Mouse (Mus musculus): ENCODE measurements around the gene A230072I06Rik.

The A230072I06Rik gene

GRCm38 (mm10) chr8:12312975-12313734 lies 34.5 kb downstream of the A230072I06Rik start:
- Histone ChIP-seq H3K4me3 (replicated peaks; ENCODE audit: low read length) (no peak overlapping the region), H3K9me3 (ENCODE audit: low read length) (no peaks in the 10 kb centered on the region), H3K4me1 (replicated peaks; ENCODE audit: low read depth, low read length) (peaks cover 3% of the 10 kb centered on the region; the same call in 1 of the 2 replicates), H3K27me3 (ENCODE audit: insufficient read depth, low read length) (no peaks in the 10 kb centered on the region), H3K36me3 (ENCODE audit: insufficient read depth, low read length) (no peaks in the 10 kb centered on the region)
- TF ChIP-seq NANOG (IDR thresholded peaks at IDR 0.05; ENCODE audit: borderline replicate concordance, low read length), result no peak
- TF ChIP-seq CTCF (conservative IDR thresholded peaks at IDR 0.05; ENCODE audit: low read length), result no peak
- no peak for TF ChIP-seq POU5F1 (IDR thresholded peaks at IDR 0.05; ENCODE audit: borderline replicate concordance, low read length)

- Histone ChIP-seq H3K4me1 (replicated peaks; ENCODE audit: low read depth, low read length) (peaks cover 3% of the 10 kb centered on the region; the same call in 1 of the 2 replicates), H3K36me3 (ENCODE audit: insufficient read depth, low read length) (no peaks in the 10 kb centered on the region), H3K27me3 (ENCODE audit: insufficient read depth, low read length) (no peaks in the 10 kb centered on the region), H3K4me3 (replicated peaks; ENCODE audit: low read length) (no peak overlapping the region), H3K9me3 (ENCODE audit: low read length) (no peaks in the 10 kb centered on the region)
- TF ChIP-seq CTCF (conservative IDR thresholded peaks at IDR 0.05; ENCODE audit: low read length) (no peak), NANOG (IDR thresholded peaks at IDR 0.05; ENCODE audit: borderline replicate concordance, low read length) (no peak), POU5F1 (IDR thresholded peaks at IDR 0.05; ENCODE audit: borderline replicate concordance, low read length) (no peak)
These were observed 35.6 kb downstream of the A230072I06Rik start for GRCm38 (mm10) chr8:12314258-12314657.

DNA sequence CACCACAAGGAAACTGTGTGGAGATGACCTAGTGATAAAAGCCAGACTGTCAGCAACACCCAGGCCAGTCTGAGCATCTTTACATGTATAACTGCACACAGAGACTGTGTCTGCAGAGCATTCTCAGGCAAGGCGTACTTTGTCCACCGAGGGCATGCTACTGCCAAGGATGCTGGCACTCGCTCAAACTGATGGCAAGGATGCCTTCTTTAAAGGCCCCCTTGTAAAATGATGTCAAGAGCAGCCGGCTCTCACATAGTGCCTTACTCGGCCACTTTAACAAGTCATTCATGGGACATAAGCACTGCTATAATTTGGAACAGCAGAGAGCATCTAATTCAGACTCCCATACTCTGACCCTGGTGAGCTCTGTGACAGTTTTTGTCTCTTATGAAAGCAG lies 36.6 kb downstream of the A230072I06Rik start:
- no peaks in the 10 kb centered on the region for H3K27me3 ChIP-seq (ENCODE audit: insufficient read depth, low read length)

DNA sequence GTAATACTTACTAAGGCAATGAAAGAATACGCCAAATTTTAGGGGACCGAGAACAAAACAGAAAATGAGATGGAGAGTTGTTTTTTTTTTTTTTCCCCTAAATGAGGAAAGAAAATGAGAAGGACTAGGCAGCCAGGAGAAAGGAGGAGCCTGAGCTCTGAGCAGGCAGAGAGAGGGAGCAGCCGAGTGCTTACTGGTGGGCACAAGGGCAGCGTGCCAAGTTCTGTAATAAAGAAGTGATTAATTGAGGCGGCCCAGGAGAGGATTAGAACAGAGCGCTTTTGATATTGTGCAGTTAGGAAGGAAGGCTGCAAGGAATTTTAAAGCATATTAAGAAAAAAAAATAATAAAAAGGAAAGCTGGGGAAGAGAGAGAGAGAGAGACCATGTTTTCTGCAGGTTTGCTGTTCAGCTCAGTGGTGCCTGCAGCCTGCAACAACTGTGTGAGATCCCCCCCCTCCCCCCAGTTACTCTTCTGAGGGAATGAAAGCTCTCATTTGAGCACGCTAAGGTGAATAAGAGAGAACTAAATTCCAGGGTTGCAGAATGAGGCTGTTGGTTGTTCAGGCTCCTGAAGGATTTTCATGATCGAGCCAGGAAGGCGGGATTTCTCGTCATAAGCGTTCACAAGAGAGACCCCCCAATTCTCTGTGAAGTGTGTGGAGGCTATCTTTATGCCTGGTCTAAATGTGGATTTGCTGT lies 41.3 kb downstream of the A230072I06Rik start:
- no peaks in the 10 kb centered on the region for H3K36me3 ChIP-seq (ENCODE audit: insufficient read depth, low read length)
- H3K4me1 ChIP-seq (replicated peaks; ENCODE audit: low read depth, low read length), result peaks cover 4% of the 10 kb centered on the region
- H3K27me3 ChIP-seq (ENCODE audit: insufficient read depth, low read length), result peaks cover 6% of the 10 kb centered on the region; the same call in 1 of the 2 replicates
- TF ChIP-seq CTCF (conservative IDR thresholded peaks at IDR 0.05; ENCODE audit: low read length) (no peak), POU5F1 (IDR thresholded peaks at IDR 0.05; ENCODE audit: borderline replicate concordance, low read length) (no peak), NANOG (IDR thresholded peaks at IDR 0.05; ENCODE audit: borderline replicate concordance, low read length) (no peak)
- no peak overlapping the region for H3K4me3 ChIP-seq (replicated peaks; ENCODE audit: low read length)
- no peaks in the 10 kb centered on the region for H3K9me3 ChIP-seq (ENCODE audit: low read length)

More for the DNA sequence above, 36.6 kb downstream of the A230072I06Rik start:
- Histone ChIP-seq H3K4me1 (replicated peaks; ENCODE audit: low read depth, low read length) (peaks cover 3% of the 10 kb centered on the region; the same call in 1 of the 2 replicates), H3K36me3 (ENCODE audit: insufficient read depth, low read length) (no peaks in the 10 kb centered on the region), H3K4me3 (replicated peaks; ENCODE audit: low read length) (no peak overlapping the region), H3K9me3 (ENCODE audit: low read length) (no peaks in the 10 kb centered on the region)
- TF ChIP-seq POU5F1 (IDR thresholded peaks at IDR 0.05; ENCODE audit: borderline replicate concordance, low read length), result no peak
- TF ChIP-seq CTCF (conservative IDR thresholded peaks at IDR 0.05; ENCODE audit: low read length), result no peak
- TF ChIP-seq NANOG (IDR thresholded peaks at IDR 0.05; ENCODE audit: borderline replicate concordance, low read length), result no peak

DNA sequence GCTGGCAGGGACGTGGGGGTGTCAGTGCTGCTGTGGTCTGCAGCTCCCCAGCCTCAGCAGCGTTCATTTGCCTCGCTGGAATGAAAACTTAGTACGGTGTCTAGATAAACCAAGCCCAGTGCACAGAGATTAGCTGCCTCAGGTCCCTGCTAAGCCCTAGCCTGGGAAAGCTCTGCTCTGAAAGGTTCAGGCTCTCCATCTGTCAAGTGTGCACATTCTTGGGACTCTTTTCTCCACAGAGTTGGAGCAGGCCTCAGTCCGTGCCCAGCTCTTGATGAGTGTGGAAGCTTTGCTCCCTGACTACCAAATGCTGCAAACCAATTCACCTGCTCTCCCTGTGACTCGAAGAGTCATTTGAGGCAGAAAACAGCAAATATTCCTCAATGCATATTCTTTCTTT lies 43.5 kb downstream of the A230072I06Rik start:
- TF ChIP-seq POU5F1 (IDR thresholded peaks at IDR 0.05; ENCODE audit: borderline replicate concordance, low read length) (no peak), CTCF (conservative IDR thresholded peaks at IDR 0.05; ENCODE audit: low read length) (no peak), NANOG (IDR thresholded peaks at IDR 0.05; ENCODE audit: borderline replicate concordance, low read length) (no peak)
- no peaks in the 10 kb centered on the region for H3K9me3 ChIP-seq (ENCODE audit: low read length)
- H3K4me1 ChIP-seq (replicated peaks; ENCODE audit: low read depth, low read length), result peaks cover 7% of the 10 kb centered on the region
- H3K27me3 ChIP-seq (ENCODE audit: insufficient read depth, low read length), result peaks cover 6% of the 10 kb centered on the region; the same call in 1 of the 2 replicates
- no peak overlapping the region for H3K4me3 ChIP-seq (replicated peaks; ENCODE audit: low read length)
- no peaks in the 10 kb centered on the region for H3K36me3 ChIP-seq (ENCODE audit: insufficient read depth, low read length)

DNA sequence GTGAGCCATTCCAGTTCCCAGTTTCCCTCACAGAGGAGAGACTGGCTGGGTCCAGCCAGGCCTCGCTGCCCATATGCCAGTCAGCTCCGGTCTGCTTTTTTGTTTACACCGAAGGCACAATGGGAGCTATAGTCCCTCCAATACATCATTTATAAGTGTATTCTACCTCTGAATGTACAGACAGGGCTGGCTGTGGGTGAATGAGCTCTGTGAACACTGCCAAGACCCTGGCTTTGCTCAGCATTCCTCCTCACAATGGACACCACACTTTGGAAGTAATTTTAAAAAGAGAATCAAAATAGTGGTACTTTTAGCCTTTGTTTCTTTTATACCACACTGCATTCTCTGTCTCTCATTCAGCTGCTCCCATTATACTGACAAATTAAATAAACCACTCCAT lies 44.6 kb downstream of the A230072I06Rik start:
- Histone ChIP-seq H3K36me3 (ENCODE audit: insufficient read depth, low read length) (no peaks in the 10 kb centered on the region), H3K4me1 (replicated peaks; ENCODE audit: low read depth, low read length) (peaks cover 7% of the 10 kb centered on the region), H3K27me3 (ENCODE audit: insufficient read depth, low read length) (peaks cover 6% of the 10 kb centered on the region; the same call in 1 of the 2 replicates), H3K4me3 (replicated peaks; ENCODE audit: low read length) (no peak overlapping the region), H3K9me3 (ENCODE audit: low read length) (no peaks in the 10 kb centered on the region)
- TF ChIP-seq POU5F1 (IDR thresholded peaks at IDR 0.05; ENCODE audit: borderline replicate concordance, low read length) (no peak), NANOG (IDR thresholded peaks at IDR 0.05; ENCODE audit: borderline replicate concordance, low read length) (no peak), CTCF (conservative IDR thresholded peaks at IDR 0.05; ENCODE audit: low read length) (no peak)

- Histone ChIP-seq H3K36me3 (ENCODE audit: insufficient read depth, low read length) (no peaks in the 10 kb centered on the region), H3K9me3 (ENCODE audit: low read length) (no peaks in the 10 kb centered on the region), H3K27me3 (ENCODE audit: insufficient read depth, low read length) (peaks cover 6% of the 10 kb centered on the region; the same call in 1 of the 2 replicates), H3K4me1 (replicated peaks; ENCODE audit: low read depth, low read length) (peaks cover 7% of the 10 kb centered on the region), H3K4me3 (replicated peaks; ENCODE audit: low read length) (peak overlapping the region; percentile 46; the same call in 1 of the 2 replicates)
- no peak for TF ChIP-seq NANOG (IDR thresholded peaks at IDR 0.05; ENCODE audit: borderline replicate concordance, low read length)
- TF ChIP-seq POU5F1 (IDR thresholded peaks at IDR 0.05; ENCODE audit: borderline replicate concordance, low read length), result no peak
- no peak for TF ChIP-seq CTCF (conservative IDR thresholded peaks at IDR 0.05; ENCODE audit: low read length)
These were observed 45.9 kb downstream of the A230072I06Rik start for GRCm38 (mm10) chr8:12324561-12324960.

DNA sequence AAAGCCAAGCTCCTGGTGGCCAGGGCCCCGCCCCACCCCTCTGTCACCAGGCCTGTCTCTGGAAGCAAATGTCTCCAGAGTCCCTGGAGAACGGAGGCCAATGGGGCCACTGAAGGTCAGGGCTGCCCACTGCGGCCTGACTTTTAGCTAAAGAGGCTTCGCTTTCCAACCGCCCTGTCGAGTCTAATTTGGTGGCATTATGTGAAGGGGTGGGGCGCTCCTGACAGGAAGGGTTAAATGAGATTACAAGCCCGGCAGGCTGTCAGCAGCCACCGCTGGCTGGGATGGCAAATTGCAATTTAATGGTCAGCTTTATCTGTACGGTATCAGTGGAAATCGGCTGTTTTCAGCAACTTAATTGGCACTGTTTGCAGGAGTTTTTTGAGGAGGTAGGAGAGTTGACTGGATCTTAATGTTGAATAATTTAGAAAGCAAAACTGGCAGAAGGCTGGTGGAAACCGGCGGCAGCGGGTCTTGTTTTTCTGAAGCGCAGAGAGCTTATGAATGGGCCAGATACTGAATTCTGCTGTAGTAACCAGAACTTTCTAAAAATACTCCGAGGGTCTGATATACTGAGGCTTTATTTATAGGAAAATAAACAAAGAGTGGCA lies 46.5 kb downstream of the A230072I06Rik start:
- Histone ChIP-seq H3K4me3 (replicated peaks; ENCODE audit: low read length) (peak overlapping the region; percentile 46), H3K4me1 (replicated peaks; ENCODE audit: low read depth, low read length) (peaks cover 7% of the 10 kb centered on the region), H3K36me3 (ENCODE audit: insufficient read depth, low read length) (no peaks in the 10 kb centered on the region), H3K9me3 (ENCODE audit: low read length) (no peaks in the 10 kb centered on the region), H3K27me3 (ENCODE audit: insufficient read depth, low read length) (peaks cover 6% of the 10 kb centered on the region; the same call in 1 of the 2 replicates)
- TF ChIP-seq NANOG (IDR thresholded peaks at IDR 0.05; ENCODE audit: borderline replicate concordance, low read length) (no peak), POU5F1 (IDR thresholded peaks at IDR 0.05; ENCODE audit: borderline replicate concordance, low read length) (no peak), CTCF (conservative IDR thresholded peaks at IDR 0.05; ENCODE audit: low read length) (no peak)

Measured in E14TG2a.4 (cell line).